In the genomic region with DNA sequence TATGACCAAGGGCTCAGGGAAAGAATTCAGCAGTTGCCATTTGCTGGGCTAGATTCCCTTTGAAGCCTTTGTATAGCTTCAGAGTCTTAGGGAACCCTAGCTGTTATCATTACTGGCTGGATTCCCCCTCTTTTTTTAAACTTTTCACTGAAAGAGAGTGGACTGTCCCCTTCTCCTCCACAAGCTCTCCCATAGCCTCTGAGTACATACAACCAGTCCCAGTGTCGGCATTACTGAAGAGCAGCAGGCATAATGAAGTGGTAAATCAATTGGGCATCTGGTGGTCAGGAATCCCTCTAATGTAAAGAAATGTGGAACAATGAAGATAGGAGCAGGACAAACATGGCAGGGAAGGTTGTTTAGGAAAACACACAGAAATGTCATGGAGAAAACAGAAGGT, we compare ENCODE assay signal across 24 mouse cellular contexts. TPM values are rescaled to one million over a fixed set of nuclear protein-coding genes. Genes with fewer than 3 reads are reported as not detected.
"Had no signal": no experiment of that assay in that cellular context is flagged by ENCODE, and none has a peak within 500 bp of the region (broad histone marks: within the 10 kb centered on the region; RNA-seq: fewer than 3 reads in every experiment).

No protein-coding gene starts in this region.

- H3K9ac ChIP-seq: liver, embryonic 13.5 days; liver, embryonic 15.5 days; liver, postnatal 0 days; lung, embryonic 15.5 days; neural tube, embryonic 12.5 days; stomach, embryonic 15.5 days had no signal

- H3K9me3 ChIP-seq: liver, embryonic 13.5 days; liver, embryonic 15.5 days; lung, embryonic 15.5 days; megakaryocyte, embryonic 14.5 days; neural tube, embryonic 12.5 days; stomach, embryonic 15.5 days had no signal

- H3K4me3 ChIP-seq: liver, embryonic 13.5 days; liver, embryonic 15.5 days; lung, embryonic 15.5 days; megakaryocyte, embryonic 14.5 days; neural tube, embryonic 12.5 days; stomach, embryonic 15.5 days had no signal

- ATAC-seq: liver, postnatal 0 days; lung, postnatal 0 days; midbrain, embryonic 16.5 days had no signal

- H3K4me1 ChIP-seq: liver, embryonic 13.5 days; liver, embryonic 15.5 days; lung, embryonic 15.5 days; megakaryocyte, embryonic 14.5 days; neural tube, embryonic 12.5 days; stomach, embryonic 15.5 days had no signal

- H3K4me2 ChIP-seq: liver, embryonic 13.5 days; liver, embryonic 15.5 days; lung, embryonic 15.5 days; neural tube, embryonic 12.5 days; stomach, embryonic 15.5 days had no signal

- DNase-seq: liver, embryonic 13.5 days; liver, postnatal 0 days; lung, adult 2 months; lung, postnatal 14 days; lung, postnatal 36 days; right cerebral cortex, postnatal 14 days; thymus, adult 2 months; thymus, postnatal 25 days; thymus, postnatal 4 days had no signal

- H3K27me3 ChIP-seq: liver, embryonic 13.5 days; liver, embryonic 15.5 days; lung, embryonic 15.5 days; megakaryocyte, embryonic 14.5 days; neural tube, embryonic 12.5 days; stomach, embryonic 15.5 days had no signal

- H3K27ac ChIP-seq: liver, embryonic 13.5 days; liver, embryonic 15.5 days; lung, embryonic 15.5 days; macrophage; neural tube, embryonic 12.5 days; stomach, embryonic 15.5 days; stomach, postnatal 0 days had no signal

- H3K36me3 ChIP-seq: liver, embryonic 13.5 days; liver, embryonic 15.5 days; lung, embryonic 15.5 days; neural tube, embryonic 12.5 days; stomach, embryonic 15.5 days had no signal

RNA-seq across cellular contexts. Expression of a gene that starts 15.4 kb away (rescaled TPM):
- total RNA-seq: megakaryocyte progenitor cell, adult 5-6 weeks; monocyte, adult 5-6 weeks; neutrophil, adult 5-6 weeks had no signal
- polyA plus RNA-seq: liver, postnatal 0 days; lung, adult 2 months; macrophage; spleen, adult 2 months; testis, adult 2 months; urinary bladder, adult 2 months had no signal

RNA-seq across cellular contexts. Expression of a gene that starts 27.7 kb away (rescaled TPM):
- total RNA-seq: monocyte, adult 5-6 weeks; neutrophil, adult 5-6 weeks had no signal

RNA-seq across cellular contexts. Expression of a gene that starts 45.8 kb away (rescaled TPM):
- total RNA-seq: monocyte, adult 5-6 weeks; neutrophil, adult 5-6 weeks had no signal
- polyA plus RNA-seq: macrophage had no signal
